Mouse (Mus musculus) embryonic fibroblast, embryonic 13.5 days (primary cell): Measurements from ENCODE around the gene Fam189a1.

Experiments used
- CTCF ChIP-seq: IDR thresholded peaks from 2 replicates; pipeline ENCODE4 v1.5.1; 2011; ENCODE audit warnings: mild to moderate bottlenecking, control low read depth, low read length, moderate library complexity, borderline replicate concordance; ENCODE audit not compliant: insufficient read depth
- POLR2A ChIP-seq: IDR thresholded peaks from 2 replicates; pipeline ENCODE4 v1.6.1; 2011; ENCODE audit warnings: low read depth, mild to moderate bottlenecking, control low read depth, low read length, moderate library complexity

DNA sequence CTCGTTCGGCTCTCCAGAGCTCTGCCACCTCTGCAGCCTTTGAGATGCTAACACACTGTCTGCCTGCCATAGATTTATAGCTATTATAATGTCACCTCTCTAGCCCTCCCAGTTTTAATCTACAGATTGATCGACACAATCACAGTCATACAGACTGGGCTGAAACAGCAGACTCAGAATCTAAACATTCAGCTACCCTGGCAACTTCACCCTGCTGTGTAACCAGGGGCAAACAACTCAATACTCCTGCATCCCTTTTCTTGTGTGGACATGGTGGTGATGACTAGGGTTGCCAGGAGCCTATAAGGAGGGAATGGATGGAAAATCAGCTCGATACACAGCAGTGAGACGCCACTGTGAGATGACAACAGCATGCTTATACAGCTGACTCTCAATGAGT, 24.3 kb upstream of the Fam189a1 start:
- no peak for TF ChIP-seq CTCF
- no peak for TF ChIP-seq POLR2A
